In genomic region chr13:100892204-100892603, GRCm38 (mm10) we compare ENCODE assay signal across 8 mouse cellular contexts. TPM values are rescaled to one million over a fixed set of nuclear protein-coding genes. Genes with fewer than 3 reads are reported as not detected.
DNase-seq lines count a peak whose midpoint lies in the region; ATAC-seq lines count a peak whose summit lies in the region.

No protein-coding gene starts in this region.

- ATAC-seq in hindbrain, embryonic 15.5 days (ENCODE audit: low FRiP score, low read depth), result peak; percentile 79
- ATAC-seq in megakaryocyte-erythroid progenitor cell, adult 5-6 weeks (replicated peaks; ENCODE audit: low FRiP score, low TSS enrichment, poor library complexity, severe bottlenecking), result peak; percentile 84

- H3K4me2 ChIP-seq in hindbrain, embryonic 15.5 days, result peak overlapping the region; percentile 53

- peak overlapping the region; percentile 23 for H3K4me3 ChIP-seq in hindbrain, embryonic 15.5 days

- no peaks in the 10 kb centered on the region for H3K36me3 ChIP-seq in hindbrain, embryonic 15.5 days

- WGBS in hindbrain, embryonic 15.5 days, result 16% methylated on average over 13 of the region's 13 CpGs

- peak; percentile 82 for DNase-seq in NIH3T3 (ENCODE audit: low read depth)
- peak; percentile 64 to 79 for DNase-seq in cerebellum, adult 18-20 months
- DNase-seq in forelimb bud, embryonic 11.5 days (ENCODE audit: low read depth, low spot score), result peak; percentile 74
- DNase-seq in left cerebral cortex, adult 18-20 months (ENCODE audit: low spot score in 2 of 2), result peak; percentile 90 to 93
- peak; percentile 90 for DNase-seq in right cerebral cortex, postnatal 25 days
- DNase-seq in urinary bladder, postnatal 4 days (ENCODE audit: low spot score in 2 of 2), result peak; percentile 55 to 82

- no peaks in the 10 kb centered on the region for H3K27me3 ChIP-seq in hindbrain, embryonic 15.5 days

- peak overlapping the region; percentile 63 for H3K27ac ChIP-seq in hindbrain, embryonic 15.5 days (replicated peaks)

- no peaks in the 10 kb centered on the region for H3K9me3 ChIP-seq in hindbrain, embryonic 15.5 days

- no peak overlapping the region for H3K9ac ChIP-seq in hindbrain, embryonic 15.5 days

- peaks cover 7% of the 10 kb centered on the region for H3K4me1 ChIP-seq in hindbrain, embryonic 15.5 days (replicated peaks)

RNA-seq across cellular contexts. Expression of gene Slc30a5, which starts 59.0 kb away (rescaled TPM):
- polyA plus RNA-seq in hindbrain, embryonic 15.5 days (2015; fragmentation: Nextera tagmentation; extraction: Ambion mirVana), result 33.8 and 35.6 TPM in 2 replicates
- 10 to 100 TPM; 42.2 to 43.7 TPM for total RNA-seq in left cerebral cortex, adult 18-20 months (2021)
- total RNA-seq in megakaryocyte-erythroid progenitor cell, adult 5-6 weeks (2014; fragmentation: Nextera tagmentation), result 48.1 and 53.9 TPM in 2 replicates
- 83.5 and 95.2 TPM in 2 replicates for total RNA-seq in megakaryocyte-erythroid progenitor cell, adult 5-6 weeks (2017)

Comparison
In these comparisons a context has a peak if more than half of its experiments do, and no peak if none do; other contexts are left out.
1. Peak in every context shown above with its lines: DNase-seq, ATAC-seq, H3K4me3 ChIP-seq and H3K27ac ChIP-seq.